Mouse (Mus musculus) right cerebral cortex, adult 18-20 months (tissue): ENCODE measurements around the gene Npcd.

Experiments used
- DNase-seq: peaks from one replicate; pipeline ENCODE4 v3.0.0; 2022; ENCODE audit warnings: mixed read lengths

Npcd gene

GRCm38 (mm10) chr15:79765361-79765760 lies 68.7 kb downstream of the Npcd start:
- no peak for DNase-seq

- peak; percentile 91 for DNase-seq
Observed at GRCm38 (mm10) chr15:79764539-79765267, 69.3 kb downstream of the Npcd start.

- peak; percentile 74 for DNase-seq
Observed at GRCm38 (mm10) chr15:79763601-79764246, 70.3 kb downstream of the Npcd start.

- no peak for DNase-seq
Observed at GRCm38 (mm10) chr15:79763001-79763400, 71.0 kb downstream of the Npcd start.

GRCm38 (mm10) chr15:79760956-79761355 lies 73.1 kb downstream of the Npcd start:
- peak; percentile 69 for DNase-seq

- DNase-seq, result no peak
Observed at GRCm38 (mm10) chr15:79757118-79757517, 76.9 kb downstream of the Npcd start.

GRCm38 (mm10) chr15:79755977-79756625 lies 77.9 kb downstream of the Npcd start:
- DNase-seq, result peak; percentile 73

GRCm38 (mm10) chr15:79755176-79755575 lies 78.9 kb downstream of the Npcd start:
- no peak for DNase-seq

- no peak for DNase-seq
Observed at GRCm38 (mm10) chr15:79753873-79754272, 80.2 kb downstream of the Npcd start.

- no peak for DNase-seq
Observed at GRCm38 (mm10) chr15:79753420-79753752, 80.7 kb downstream of the Npcd start.

- DNase-seq, result peak; percentile 76
Observed at GRCm38 (mm10) chr15:79752742-79753419, 81.2 kb downstream of the Npcd start.

- no peak for DNase-seq
Observed at GRCm38 (mm10) chr15:79751772-79752171, 82.3 kb downstream of the Npcd start.

GRCm38 (mm10) chr15:79750266-79750665 lies 83.8 kb downstream of the Npcd start:
- DNase-seq, result no peak

GRCm38 (mm10) chr15:79749162-79749561 lies 84.9 kb downstream of the Npcd start:
- DNase-seq, result no peak

- no peak for DNase-seq
Observed at GRCm38 (mm10) chr15:79747998-79748397, 86.0 kb downstream of the Npcd start.

GRCm38 (mm10) chr15:79745883-79746282 lies 88.2 kb downstream of the Npcd start:
- no peak for DNase-seq

GRCm38 (mm10) chr15:79745312-79745711 lies 88.7 kb downstream of the Npcd start:
- DNase-seq, result no peak

- DNase-seq, result no peak
Observed at GRCm38 (mm10) chr15:79744742-79745141, 89.3 kb downstream of the Npcd start.

- DNase-seq, result no peak
Observed at GRCm38 (mm10) chr15:79744001-79744400, 90.0 kb downstream of the Npcd start.

GRCm38 (mm10) chr15:79742706-79743023 lies 91.4 kb downstream of the Npcd start:
- no peak for DNase-seq

GRCm38 (mm10) chr15:79741921-79742705 lies 91.9 kb downstream of the Npcd start, which contains the start of gene Sun2:
TSS of gene Sun2 (minus strand) at chr15:79742536.
- DNase-seq, result peak; percentile 94

- no peak for DNase-seq
Observed at GRCm38 (mm10) chr15:79741173-79741858, 92.7 kb downstream of the Npcd start.
